Mouse (Mus musculus): ENCODE measurements around the gene Ism2.
"Not testable (repeated sequence)": the region's sequence is repeated elsewhere in the genome, so short reads cannot be mapped to it uniquely, and the experiment has no call there.

Ism2 gene

DNA sequence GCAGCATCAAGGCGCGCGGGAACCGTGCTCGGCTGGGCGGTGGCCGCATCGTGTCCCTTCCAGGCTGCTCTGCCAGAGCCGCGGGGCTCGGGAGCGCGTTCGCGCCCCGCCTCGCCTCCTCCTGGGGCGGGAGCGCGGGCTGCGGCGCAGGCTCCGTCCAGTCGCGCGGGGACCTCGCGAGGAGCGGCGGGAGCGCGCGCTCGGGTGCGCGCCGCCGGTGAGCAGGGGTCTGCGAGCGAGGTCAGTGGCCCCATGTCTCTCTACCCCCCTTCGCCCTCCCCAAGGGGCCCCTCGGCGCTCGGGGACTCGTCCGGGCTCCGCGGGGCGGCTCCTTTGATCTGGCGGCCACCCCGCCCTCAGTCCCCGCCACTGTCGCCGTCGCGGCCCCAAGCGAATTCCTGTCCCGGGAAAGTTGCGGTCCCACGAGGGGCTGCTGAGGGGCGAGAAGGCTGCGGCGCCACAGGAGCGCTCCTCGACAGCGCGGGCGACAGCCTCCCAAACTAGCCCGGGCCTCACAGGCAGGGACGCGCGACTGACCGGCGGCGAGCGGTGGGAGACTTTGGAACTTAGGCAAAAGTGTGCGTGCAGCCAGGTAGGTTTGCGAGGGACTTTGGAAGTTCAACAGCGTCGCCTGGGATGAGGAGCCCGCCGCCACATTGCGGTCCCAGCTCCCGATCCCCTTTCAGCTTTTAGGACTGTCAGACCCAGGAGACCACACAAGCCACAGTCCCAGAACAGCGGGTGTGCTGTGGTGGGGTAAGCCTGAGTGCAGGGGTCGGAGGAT is at the start of gene Ism2:
Gene Ism2 (minus strand): TSS at position 49 of the 784 bp plus-strand sequence.
- DNase-seq (ENCODE audit: low read depth) = no peak

DNA sequence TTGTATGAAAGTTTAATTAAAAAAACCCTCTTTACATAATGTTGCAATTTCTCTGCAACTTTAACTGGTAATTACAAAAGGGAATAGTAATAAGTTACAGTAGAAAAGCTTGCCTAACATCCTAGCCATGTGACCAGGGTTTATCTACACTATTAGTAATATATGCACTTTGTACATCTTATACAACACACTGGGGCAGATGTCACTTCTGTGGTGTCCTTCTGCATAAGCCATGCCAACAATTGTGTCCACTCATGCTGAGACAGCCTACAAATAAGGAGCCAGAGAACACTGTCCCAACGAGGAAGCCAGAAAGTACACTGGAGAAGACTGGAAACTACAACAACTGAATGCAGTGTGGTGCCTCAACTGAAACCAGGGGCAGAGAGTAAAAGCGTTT is 48.5 kb upstream of the Ism2 start:
- no peak for DNase-seq (ENCODE audit: low read depth)

DNA sequence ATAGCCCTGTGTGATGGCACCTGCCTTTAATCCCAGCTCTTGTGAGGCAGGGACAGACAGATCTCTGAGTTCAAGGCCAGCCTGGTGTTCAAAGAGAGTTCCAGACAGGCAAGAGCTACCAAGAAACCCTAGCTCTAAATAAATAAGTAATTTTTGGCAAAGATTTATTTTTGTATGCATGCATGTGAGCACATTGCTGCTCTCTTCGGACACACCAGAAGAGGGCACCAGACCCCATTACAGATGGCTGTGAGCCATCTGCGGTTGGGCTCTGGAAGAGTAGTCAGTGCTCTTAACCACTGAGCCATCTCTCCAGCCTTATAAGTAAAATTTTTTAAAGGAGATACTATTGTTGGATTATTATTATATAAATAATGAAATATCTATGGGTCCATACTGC is 48.0 kb upstream of the Ism2 start:
- DNase-seq (ENCODE audit: low read depth) = no peak

DNA sequence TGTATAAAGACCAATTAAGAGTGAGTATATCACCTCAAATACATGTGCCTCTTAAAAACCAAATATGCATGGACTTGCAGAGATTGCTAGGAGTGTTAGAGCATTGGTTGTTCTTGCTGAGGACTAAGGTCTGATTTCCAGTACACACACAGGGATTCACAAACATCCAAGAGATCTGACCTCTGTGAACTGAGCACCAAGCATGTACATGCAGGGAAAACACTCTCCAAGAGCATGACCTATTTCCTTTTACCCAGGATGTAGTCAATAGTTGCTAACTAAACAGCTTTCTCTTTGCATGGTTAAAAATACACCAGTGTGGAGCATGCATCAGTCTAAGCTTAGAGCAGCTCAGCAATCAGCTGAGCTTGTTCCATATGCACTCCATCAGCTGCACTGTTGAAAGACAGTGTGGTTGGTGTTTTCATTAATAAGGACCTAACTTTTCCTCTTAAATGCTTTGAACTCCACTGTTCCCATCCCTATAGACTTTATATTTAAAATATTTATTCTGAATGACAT is 43.6 kb upstream of the Ism2 start:
- no peak for DNase-seq (ENCODE audit: low read depth)

DNA sequence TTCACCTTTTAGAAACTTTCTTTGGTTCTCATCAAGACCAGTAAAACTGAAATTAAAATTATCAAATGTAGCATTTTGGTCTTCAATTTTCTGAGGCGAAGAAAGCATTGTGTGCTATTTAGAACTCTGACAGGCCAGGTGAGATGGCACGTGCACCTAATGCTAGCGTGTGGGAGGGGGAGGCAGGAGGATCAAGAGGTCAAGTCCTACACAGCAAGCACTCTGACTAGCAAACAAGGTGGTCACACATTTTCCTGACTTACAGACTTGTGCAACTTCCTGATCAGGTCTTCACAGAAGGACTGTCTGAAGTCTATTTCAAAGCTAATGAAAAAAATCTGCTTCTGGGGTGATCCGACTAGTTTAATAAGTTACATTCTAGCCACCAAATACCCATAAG is 38.6 kb upstream of the Ism2 start:
- no peak for DNase-seq (ENCODE audit: low read depth)

DNA sequence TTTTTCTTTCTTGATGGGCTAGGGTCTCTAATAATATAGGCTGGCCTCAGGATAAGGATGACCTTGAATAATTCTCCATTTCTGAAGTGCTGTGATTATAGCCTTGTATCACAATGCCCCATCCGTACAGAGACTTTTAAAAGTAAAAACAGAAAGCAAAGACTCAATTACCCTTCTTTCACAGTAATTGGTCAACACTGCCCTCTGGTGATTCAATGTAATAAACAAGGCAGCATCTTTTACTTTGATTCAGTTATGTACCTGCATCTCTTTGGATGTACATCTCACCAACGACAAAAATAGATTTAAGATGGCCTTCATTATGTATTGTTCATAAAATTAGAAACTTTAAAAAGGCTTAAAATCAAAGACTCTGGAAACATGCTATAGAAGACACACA is 35.4 kb upstream of the Ism2 start:
- DNase-seq (ENCODE audit: low read depth) = peak; percentile 69

DNA sequence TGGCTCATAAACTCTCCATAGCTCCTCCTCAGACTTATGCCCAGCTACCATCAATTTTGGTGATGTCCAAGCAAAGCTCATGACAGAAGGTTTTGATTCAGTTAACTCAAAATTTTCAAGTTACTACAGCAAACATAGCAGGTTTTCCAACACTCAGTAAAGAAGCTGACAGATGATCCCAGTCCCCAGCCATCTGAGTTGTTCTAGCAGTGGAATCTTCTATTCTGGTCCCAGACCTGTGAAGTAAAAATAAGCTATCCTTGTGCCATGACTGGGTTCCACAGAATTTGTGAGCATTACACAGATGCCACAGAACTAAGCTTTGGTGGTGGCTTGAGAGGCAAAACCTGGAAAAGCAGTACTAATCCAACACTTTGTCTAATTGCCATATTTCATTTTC is 34.3 kb upstream of the Ism2 start:
- no peak for DNase-seq (ENCODE audit: low read depth)

DNA sequence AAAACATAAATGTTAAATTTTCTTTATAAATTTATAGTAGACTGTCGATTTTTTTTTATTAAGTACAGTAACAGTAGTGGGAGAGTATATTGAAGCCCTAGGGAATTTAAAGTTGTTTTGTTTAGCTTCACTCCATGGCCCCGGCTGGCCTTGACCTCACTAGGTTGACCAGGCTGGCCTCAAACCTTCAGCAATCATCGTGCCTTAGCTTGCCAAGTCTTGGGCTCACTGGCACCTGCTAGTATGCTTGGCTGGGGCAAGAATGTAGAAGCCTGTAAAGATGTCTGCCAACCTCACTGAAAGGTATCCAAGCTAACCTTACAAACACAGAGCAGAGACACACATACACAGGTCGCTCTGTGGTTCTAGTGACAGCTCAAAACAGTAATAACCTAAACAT is 33.0 kb upstream of the Ism2 start:
- no peak for DNase-seq (ENCODE audit: low read depth)

DNA sequence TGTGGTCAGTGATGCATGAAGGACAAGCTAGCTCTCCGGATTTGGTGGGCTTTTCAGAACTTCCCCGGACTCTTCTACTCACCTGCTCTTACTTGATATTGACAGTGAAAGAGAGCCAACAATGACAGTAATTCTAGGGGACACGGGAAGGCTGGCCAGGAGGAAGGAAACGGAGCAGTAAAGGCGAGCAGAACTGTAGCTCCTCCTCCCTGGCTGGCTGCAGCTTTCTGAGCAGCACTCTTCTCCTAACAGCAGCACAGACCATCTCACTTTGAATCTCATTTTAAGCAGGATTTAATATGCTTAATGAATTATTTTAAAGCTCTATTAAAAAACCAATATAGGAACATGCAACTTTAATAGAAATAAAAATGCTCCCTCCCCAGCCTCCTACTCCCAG is 32.4 kb upstream of the Ism2 start:
- no peak for DNase-seq (ENCODE audit: low read depth)

DNA sequence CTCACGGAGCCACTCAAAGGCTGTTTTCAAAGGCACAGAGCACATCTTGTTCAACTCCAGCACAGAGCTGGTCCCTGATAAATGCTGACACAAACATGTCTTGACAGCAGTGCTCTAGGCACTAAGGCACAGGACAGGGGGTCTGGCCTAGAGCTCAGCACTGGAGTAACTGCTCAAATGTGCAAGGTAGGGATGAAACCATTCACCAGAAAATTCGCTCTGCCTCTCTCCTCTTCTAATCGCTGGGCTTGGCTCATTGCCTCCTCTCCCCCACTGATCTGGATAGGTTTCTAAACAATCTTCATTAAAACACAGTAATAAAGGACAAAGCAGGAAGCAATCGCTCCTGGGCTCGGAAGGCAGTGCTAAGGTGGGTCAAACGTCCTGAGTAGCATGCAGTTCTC is 31.6 kb upstream of the Ism2 start:
- DNase-seq (ENCODE audit: low read depth) = no peak

DNA sequence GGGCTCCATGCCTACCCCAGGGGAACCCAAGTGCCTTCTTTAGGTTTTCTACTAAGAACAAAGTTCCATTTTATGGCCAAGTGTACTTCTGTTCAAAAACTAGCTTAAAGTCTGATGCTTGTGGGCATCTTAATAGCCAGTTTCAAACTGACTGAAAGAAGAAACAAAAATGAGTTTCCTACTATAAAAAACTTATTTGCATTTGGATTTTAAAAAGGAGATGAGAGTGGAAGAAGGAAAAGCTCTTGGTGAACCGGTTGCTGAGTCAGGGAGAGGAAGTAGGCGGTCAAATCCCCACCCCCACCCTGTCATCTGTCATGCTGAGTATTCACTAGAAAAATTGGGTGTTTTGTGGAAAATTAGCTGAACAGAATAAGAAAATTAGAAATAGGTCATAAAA is 30.7 kb upstream of the Ism2 start:
- DNase-seq (ENCODE audit: low read depth) = peak; percentile 43

DNA sequence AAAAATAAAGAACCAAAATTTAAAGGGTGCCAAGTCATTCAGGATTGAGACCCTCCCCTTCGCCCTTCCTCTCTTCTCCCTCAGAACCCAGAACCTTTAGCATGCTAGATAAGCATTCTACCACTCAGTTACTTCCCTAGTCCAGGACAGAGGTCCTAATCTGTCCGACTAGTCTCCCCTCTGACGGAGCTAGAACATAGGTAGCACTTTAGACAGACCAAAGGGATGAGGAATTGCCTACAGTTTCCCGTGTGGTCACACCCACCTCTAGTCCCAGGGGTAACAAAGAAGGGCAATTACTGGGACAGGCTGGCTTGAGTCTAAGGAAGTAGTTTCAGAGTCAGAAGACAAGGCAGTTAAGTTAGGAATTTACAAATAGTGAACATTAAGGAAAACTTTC is 28.5 kb upstream of the Ism2 start:
- DNase-seq (ENCODE audit: low read depth) = no peak

DNA sequence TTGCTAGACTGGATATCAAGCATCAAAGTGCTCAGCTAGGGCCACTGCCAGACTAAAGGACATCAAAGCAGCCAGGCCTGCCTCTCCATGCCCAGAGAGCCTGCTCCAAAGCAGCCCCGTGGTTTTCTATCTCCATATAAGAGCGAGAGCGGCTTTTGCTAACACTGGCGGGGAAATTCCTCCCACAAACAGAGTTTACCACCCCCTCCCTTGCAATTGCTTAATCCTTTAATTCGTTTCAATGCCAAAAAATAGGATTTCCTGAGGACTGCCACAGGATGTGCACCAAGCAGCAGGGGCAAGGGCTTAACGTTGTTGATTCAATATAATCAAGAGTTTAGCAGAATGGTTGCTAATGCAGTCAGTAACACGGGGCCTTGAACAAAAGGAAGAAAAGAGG is 28.1 kb upstream of the Ism2 start:
- no peak for DNase-seq (ENCODE audit: low read depth)

DNA sequence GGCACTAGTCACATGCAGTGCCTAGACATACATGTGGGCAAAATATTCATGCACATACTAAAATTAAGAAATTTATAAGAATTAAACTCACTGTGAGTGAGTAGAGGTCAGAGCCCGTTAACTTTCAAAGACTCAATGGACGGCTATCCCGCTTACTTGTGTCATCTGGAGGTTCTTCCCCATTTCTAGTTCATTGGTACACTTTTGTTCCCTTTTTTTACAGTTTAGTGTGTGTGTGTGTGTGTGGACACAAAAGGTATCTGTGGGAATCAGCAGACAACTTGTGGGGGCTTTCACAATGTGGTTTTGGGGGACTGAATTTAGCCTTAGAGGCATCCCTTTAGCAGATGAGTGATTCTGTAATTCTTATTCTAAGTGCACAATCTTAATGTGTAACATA is 25.9 kb upstream of the Ism2 start:
- DNase-seq (ENCODE audit: low read depth) = no peak

DNA sequence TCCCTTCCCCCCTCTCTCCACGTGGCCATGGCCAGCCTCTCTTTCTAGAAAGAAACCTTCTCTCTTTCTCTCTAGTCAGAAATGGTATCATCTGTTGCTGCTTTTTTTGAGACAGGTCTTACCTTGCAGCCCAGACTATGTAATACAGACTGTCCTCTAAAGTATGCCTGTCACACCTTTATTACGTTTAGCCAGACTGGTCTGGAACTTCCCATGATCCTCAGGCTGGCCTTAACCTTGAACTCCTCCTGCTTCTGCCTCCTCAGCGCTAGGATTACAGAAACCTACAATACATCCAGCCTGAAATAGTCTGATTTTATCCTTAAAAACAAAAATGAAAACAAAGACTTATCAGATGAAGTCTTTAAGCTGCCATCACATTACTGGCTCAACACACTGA is 19.7 kb upstream of the Ism2 start:
- no peak for DNase-seq (ENCODE audit: low read depth)

DNA sequence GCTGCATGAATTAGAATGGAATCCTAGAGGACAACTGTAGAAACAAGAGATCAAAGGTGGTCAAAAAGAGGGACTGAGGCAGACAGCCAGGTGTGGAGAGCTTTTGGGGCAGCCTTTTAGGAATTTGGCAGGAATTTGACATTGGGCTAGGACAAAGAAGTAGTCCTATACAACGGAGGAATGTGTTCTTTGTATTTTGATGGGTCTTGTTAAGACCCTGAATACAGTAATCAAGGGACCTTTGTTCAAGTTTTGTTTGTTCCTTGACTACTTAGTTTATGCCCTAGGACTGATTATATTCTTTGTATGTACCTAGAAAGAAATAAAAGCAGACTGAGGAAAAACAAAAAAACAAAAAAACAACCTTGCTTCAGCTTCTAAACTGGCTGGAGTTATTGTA is 18.4 kb upstream of the Ism2 start:
- no peak for DNase-seq (ENCODE audit: low read depth)

DNA sequence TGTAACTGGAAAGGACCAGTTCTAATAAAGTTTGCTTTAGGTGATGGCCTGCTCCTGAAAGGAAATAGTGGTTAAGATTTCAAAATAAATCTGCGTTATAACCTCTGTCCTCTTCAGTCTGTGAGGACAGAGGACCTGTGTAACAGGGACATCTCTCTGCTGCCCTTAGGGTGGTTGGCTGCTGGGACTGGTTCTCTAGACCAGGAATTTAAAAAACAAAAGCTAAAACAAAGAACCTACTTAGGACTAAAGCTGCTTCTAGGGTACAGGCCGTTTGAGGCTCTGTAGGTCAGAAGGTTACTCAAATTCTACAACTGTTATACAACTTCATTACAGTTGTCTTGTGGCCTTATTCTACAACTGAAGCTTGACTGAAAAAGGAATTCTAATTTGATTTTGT is 13.6 kb upstream of the Ism2 start:
- DNase-seq (ENCODE audit: low read depth) = no peak

DNA sequence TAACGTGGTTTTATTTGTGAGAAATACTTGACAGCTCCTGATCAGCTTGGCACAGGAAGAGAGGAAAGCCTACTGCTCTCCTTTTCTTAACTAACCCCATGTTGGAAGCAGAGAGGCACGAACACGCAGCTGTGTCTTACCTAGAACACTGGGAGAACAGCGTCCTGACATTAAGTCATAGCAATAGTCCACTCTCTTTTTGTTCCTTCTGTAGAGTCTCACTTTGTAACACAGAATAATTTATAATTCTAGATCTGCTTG is 7.0 kb upstream of the Ism2 start:
- not testable (repeated sequence) for DNase-seq (ENCODE audit: low read depth)

DNA sequence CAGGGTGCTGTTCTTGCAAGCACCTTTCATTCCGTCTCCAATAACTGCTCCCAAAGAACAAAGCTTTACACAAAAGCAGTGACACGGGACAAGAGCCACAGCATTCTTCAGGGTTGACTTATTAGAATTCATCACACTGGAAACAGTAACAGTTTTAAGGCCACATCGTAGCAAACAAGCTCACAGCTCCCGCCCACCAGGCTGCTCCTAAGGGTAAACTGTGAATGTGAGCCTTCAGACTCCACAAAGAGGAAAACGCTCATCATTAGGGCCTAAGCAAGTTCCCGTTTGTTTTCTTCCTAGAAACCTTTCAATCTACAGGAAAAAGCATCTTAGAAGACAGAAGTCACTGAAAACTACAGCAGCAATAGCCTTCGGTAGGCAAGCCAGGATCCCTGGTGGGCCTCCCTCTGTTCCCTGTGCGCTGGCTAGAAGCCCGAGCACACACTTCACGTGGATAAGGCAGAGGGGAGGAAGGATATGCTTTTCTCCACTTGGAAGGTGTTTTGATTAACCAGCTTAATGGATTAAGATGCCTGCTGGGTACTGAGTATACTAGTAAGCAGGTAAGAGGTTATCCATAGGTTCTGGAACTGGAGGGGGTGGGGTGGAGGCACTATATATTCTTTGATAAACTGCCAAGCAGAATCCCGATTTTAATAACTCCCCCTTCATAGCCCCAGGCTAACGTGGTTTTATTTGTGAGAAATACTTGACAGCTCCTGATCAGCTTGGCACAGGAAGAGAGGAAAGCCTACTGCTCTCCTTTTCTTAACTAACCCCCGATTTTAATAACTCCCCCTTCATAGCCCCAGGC is 6.5 kb upstream of the Ism2 start:
- no peak for DNase-seq (ENCODE audit: low read depth)

DNA sequence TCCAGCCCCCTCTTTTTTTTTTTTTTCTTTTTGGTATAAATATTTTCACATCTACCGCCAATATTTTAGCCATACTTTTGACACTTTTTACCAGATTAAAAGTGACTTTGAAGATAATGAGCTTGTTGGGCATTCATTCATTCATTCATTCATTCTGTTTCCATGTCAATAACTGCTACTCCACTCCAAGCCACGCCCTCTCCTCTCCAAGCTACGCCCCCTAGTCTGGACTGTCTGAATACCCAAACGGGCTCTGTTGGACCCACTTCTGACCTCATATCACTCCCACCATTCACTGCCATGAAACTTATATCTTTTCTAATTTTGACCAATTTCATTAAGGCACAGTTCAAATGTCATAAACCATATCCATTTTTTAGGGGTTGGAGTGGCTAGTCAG is 1.7 kb upstream of the Ism2 start:
- DNase-seq (ENCODE audit: low read depth) = no peak

DNA sequence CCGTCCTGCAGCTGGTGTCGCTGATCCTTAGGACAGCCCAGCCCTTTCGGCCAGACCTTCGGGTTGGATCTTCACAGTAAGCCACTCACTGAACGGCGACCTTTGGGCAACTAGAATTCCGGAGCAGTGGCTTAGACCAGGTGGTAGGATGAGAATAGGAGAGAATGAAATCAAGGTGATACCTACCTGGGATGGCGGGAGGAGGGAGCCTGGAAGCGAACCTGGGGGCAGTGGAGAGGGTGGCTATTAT is 861 bp upstream of the Ism2 start:
- DNase-seq (ENCODE audit: low read depth) = peak; percentile 29

DNA sequence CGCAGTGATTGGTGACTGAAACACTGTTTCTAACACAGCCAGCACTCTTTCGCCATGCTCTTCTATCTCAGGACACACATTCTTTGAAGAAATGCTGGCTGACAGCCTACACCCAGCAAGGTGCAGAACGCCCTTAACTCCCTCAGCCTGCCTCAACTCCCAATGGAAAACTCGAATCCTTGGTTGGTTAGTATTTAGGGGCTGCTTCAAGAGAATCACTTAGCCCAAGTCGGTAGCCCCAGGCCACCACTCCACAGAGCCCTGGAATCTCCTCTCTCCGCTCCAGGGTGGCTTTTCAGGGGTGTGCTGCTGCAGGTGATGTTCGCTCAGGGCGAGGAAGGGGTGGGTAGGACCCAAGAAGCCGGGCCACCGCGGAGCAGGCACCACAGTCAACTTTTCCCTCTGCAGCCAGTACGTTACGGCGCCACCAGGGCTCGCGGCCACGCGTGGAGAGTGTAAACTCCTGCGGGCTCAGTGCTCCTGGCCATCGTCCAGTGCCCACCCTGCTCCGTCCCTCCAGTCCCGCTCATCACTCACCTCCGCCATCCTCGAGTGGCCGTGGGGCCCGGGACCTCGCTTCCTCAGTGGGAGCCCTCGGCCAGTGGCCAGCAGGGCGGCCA is 358 bp downstream of the Ism2 start:
- DNase-seq (ENCODE audit: low read depth) = peak; percentile 35

DNA sequence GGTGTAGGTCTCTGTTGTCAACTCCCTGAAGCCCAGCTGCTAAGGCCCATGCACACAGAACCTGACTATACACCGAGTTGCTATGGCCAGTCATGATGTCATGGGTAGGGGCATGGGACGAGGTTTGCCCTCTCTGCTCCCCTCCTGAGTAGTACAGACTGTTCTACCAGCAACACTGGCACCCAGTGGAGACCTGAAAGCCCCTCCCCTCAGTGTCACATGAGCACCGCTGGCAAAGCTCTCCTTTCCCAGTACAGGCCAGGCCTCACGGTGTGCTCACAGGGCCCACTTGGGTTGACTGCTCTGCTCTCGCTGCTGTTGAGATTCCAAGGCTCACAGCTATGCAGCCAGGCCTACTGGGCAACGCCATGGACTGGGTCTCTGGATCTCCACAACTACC is 5.6 kb downstream of the Ism2 start:
- no peak for DNase-seq (ENCODE audit: low read depth)

DNA sequence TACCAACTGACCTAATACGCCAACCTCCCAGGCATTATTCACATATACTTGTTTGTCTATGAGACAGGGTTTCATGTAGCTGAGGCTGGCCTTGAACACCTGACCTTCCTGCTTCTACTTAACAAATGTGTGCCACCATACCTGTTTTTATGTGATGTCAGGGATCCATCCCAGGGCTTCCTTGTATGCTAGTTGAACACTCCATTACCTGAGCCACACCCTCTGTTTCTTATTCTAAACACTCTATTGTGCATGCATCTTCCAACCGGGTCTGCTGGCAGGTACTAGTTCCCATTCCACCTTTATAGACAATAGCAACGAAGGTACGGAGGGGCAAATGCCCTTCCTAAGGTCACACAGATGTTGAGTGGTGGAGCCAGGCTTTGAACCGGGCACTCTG is 10.4 kb downstream of the Ism2 start:
- DNase-seq (ENCODE audit: low read depth) = no peak
